Mouse (Mus musculus) spleen, postnatal 4 days (tissue): ENCODE data around the gene Itpka.

ENCODE experiments used
- DNase-seq, 2 experiments: peaks; one replicate each; pipeline ENCODE4 v3.0.0; 2022; ENCODE audit warnings: low spot score in 2 of 2

Gene Itpka

DNA sequence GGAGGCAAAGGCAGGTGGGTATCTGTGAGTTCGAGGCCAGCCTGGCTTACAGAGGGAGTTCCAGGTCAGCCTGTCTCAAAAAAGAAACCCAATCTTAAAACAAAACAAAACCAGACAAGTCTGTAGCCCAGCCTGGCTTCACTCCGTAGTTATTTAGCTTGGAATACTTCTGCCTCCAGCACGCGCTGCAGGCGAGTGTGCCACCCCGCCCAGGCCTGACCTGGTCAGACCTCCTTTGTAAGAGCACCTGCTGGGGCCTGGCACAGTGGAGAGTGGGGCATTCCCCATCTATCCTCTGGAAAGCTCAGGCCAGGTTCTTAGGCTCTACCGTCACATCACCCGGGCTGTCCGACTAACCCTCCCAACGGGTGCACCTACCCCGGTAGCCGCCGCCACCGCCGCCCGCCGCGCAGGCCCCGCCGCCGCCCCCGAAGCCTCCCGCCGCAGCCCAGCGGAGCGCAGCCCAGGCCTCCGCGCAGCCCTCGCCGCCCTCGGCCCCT, 15.5 kb downstream of the Itpka start:
- no peak for DNase-seq

GRCm38 (mm10) chr2:119758101-119758843, 16.1 kb downstream of the Itpka start:
- DNase-seq: peak in 1 of 2 experiments; percentile 71

- no peak for DNase-seq
These were observed 17.0 kb downstream of the Itpka start for GRCm38 (mm10) chr2:119758844-119759835.

DNA sequence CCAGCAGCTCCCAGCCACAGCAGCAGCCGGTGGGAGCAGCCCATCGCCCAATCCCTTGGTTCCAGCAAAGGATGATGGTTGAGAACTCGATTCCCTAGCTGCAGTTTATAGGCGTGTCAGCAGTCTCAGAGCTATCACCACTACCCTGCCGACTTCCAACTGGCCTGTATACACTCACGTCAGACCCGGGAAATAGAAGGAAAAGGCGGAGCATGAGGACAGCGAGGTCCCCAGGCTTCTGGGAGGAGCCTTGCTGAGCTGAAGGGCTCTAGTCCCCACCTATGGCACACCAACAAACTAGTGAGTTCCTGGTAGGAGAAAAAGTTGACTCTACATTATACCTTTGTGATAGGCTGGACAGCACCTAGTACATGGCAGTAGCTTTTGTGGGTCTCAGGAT, 18.1 kb downstream of the Itpka start, which contains the start of gene Ltk:
Gene Ltk (minus strand): TSS at position 181 of the 400 bp plus-strand sequence.
- no peak for DNase-seq

DNA sequence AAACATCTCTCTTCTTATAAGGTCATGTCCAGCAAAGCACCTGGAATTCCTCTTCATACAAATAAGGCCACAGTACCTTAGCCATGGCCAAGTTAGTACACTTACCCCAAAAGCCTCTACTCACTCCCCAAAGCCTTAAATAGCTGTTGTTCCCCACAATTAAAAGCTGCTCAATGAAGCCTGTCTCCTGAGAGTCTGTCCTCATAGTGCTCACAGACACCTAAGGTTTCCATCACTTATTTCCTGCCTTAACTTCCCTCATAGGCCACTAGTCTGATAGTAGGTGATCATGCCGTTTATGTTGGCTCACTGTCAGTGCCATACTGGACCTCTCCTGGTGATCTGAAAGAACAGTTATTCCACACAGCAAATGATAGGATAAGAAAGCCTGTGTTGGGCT, 20.1 kb downstream of the Itpka start:
- DNase-seq: no peak

DNA sequence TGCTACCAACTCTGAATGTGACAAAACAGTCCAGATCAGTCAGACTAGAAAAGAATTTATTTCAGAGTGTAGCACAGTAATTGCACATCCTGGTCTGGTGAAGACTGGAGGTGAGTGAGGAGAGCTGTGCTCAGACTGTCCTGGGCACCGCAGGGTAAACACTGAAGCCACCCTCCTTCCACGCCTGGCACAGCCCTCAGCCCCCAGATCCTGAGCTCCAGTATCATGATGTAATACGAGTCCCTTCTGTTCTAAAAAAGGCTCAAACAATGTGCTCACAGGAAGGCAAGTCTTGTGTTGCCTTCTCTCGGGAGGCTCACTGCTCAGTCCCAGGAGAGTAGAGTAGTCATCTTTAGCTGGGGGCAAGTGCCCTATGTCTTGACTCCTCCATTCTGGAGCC, 21.8 kb downstream of the Itpka start:
- no peak for DNase-seq

GRCm38 (mm10) chr2:119767246-119767645, 25.1 kb downstream of the Itpka start:
- DNase-seq: no peak

DNA sequence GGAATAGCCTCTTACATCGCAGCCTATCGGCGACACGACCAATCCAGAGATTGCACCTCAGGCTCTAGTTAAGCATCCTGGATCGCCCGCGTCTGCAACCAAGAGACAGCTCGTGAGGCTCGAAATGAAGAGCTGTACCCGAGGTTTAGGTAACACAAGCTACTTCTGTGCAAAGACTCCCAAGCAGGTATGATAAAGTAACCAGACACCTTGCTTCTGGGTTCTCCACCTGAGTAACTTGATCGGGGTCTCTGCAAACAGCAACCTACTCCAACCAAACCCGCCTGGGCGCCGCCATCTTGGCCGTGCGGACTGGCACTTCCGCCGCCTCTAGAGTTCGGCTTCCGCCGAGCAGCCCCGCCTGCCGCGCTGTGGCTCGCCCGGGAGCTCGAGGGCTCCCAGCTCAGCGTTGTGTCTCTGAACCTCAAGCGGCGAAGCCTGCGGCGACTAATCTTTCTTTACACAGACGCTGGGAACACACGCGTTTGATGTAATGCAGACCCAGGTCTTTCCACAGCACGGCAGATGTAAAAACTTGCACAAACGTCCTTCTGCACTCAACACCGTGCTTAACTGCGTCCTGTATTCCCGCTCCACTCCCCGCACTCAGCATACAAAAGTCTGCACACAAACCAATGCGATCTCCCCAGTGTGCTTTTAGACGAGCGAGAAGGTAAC, 45.2 kb downstream of the Itpka start, which contains the start of gene Rpap1:
Gene Rpap1 (minus strand): TSS at position 332 of the 678 bp plus-strand sequence.
- peak; percentile 79 to 92 for DNase-seq

GRCm38 (mm10) chr2:119789996-119790395, 47.9 kb downstream of the Itpka start:
- no peak for DNase-seq

DNA sequence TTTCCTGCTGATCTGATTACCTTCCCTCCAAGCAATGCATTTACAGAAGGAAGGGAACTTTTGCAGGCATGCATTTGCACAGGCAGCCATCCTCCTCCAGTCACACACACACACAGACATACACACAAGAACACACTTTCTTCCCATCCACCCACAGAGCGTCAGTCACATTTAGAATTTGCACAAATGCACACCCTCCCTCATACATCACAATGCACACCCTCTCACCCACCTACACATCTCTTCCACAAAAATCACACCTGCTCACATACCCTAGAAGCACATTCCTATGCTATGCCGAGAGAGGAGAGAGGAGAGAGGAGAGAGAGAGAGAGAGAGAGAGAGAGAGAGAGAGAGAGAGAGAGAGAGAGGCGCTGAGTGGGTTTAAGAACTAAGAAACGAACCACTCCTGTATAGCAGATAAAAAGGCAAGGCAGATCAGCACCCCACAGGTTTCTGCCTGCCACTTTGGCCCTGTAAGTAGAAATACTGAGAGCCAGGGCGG, 55.2 kb downstream of the Itpka start, which contains the start of gene Tyro3:
Gene Tyro3 (plus strand): TSS at position 455 of the 505 bp plus-strand sequence.
- no peak for DNase-seq

GRCm38 (mm10) chr2:119798246-119798927, 56.2 kb downstream of the Itpka start:
- DNase-seq: peak in 1 of 2 experiments; percentile 44

GRCm38 (mm10) chr2:119799181-119799960, 57.2 kb downstream of the Itpka start:
- DNase-seq: no peak

GRCm38 (mm10) chr2:119799961-119800550, 57.9 kb downstream of the Itpka start:
- no peak for DNase-seq
